Mouse (Mus musculus): ENCODE results near the gene Mx1. TPM values are rescaled to one million over a fixed set of nuclear protein-coding genes. Genes with fewer than 3 reads are reported as not detected.

Gene Mx1
- polyA plus RNA-seq, 1 experiment from 2014 or later: 0.39 TPM

GRCm38 (mm10) chr16:97498139-97498538, 35.4 kb upstream of the Mx1 start:
- ATAC-seq (ENCODE audit: low read depth): no peak
- no peaks in the 10 kb centered on the region for H3K4me1 ChIP-seq (ENCODE audit: control insufficient read depth, low read depth, low read length)

DNA sequence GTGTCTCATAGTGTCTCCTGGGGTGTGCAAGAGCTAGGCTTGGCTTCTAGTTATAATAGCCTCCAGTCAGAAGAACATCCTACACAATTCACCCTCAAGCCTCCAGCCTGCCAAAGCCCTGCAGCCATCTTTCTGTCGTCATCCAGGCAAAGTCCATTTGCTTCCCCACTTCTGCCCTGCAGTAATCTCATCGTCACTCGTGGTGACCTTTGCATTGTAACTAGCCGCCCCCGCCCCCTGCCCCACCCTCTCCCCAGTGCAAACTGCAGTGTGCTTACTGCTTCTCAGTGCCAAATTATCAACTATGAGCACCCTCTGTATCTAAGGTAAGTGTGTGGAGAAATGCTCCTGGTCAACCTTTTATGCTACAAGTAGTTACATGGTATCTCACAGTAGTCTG, 35.0 kb upstream of the Mx1 start:
- Histone ChIP-seq H3K4me3 (ENCODE audit: low read depth, low read length) (no peak overlapping the region), H3K9ac (ENCODE audit: low read depth, low read length) (no peak overlapping the region), H3K9me3 (replicated peaks; ENCODE audit: control insufficient read depth, low read length) (no peaks in the 10 kb centered on the region), H3K36me3 (ENCODE audit: control insufficient read depth, insufficient read depth) (no peaks in the 10 kb centered on the region), H3K27ac (ENCODE audit: low read length) (no peak overlapping the region), H3K4me1 (ENCODE audit: control insufficient read depth, low read depth, low read length) (no peaks in the 10 kb centered on the region), H3K4me2 (ENCODE audit: low read depth, low read length) (no peak overlapping the region), H3K27me3 (ENCODE audit: control insufficient read depth, insufficient read depth, low read depth, low read length) (no peaks in the 10 kb centered on the region)
- 49% methylated on average over 5 of the region's 5 CpGs for WGBS (ENCODE audit: insufficient replicate concordance)
- ATAC-seq (ENCODE audit: low read depth): peak; percentile 85

More at GRCm38 (mm10) chr16:97498139-97498538, 35.4 kb upstream of the Mx1 start:
- Histone ChIP-seq H3K9ac (ENCODE audit: low read depth, low read length) (no peak overlapping the region), H3K27ac (ENCODE audit: low read length) (no peak overlapping the region), H3K4me2 (ENCODE audit: low read depth, low read length) (no peak overlapping the region), H3K36me3 (ENCODE audit: control insufficient read depth, insufficient read depth) (no peaks in the 10 kb centered on the region), H3K4me3 (ENCODE audit: low read depth, low read length) (no peak overlapping the region), H3K9me3 (replicated peaks; ENCODE audit: control insufficient read depth, low read length) (no peaks in the 10 kb centered on the region), H3K27me3 (ENCODE audit: control insufficient read depth, insufficient read depth, low read depth, low read length) (no peaks in the 10 kb centered on the region)
- WGBS (ENCODE audit: insufficient replicate concordance): 66% methylated on average over 3 of the region's 3 CpGs

DNA sequence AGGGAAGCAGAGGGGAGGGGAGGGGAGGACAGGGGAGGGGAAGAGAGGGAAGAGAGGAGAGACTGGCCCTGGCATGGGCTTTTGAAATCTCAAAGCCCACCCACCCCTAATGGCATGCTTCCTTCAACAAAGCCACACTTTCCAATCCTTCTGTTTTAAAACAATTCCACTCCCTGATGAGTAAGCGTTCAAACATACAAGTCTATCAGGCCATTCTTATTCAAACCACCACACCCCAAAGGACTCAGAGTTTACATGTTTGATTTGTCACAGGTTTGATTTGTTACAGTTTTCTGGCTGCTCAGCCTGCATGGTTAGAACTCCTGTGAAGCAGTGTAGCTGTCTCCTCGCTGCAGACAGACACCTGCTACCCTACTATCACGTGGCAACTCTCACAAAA, 33.3 kb upstream of the Mx1 start:
- no peaks in the 10 kb centered on the region for H3K9me3 ChIP-seq (replicated peaks; ENCODE audit: control insufficient read depth, low read length)
- H3K4me3 ChIP-seq (ENCODE audit: low read depth, low read length): no peak overlapping the region
- H3K4me1 ChIP-seq (ENCODE audit: control insufficient read depth, low read depth, low read length): no peaks in the 10 kb centered on the region
- H3K27ac ChIP-seq (ENCODE audit: low read length): no peak overlapping the region
- no peaks in the 10 kb centered on the region for H3K27me3 ChIP-seq (ENCODE audit: control insufficient read depth, insufficient read depth, low read depth, low read length)
- WGBS (ENCODE audit: insufficient replicate concordance): 46% methylated on average over 3 of the region's 3 CpGs
- no peak overlapping the region for H3K4me2 ChIP-seq (ENCODE audit: low read depth, low read length)
- ATAC-seq (ENCODE audit: low read depth): no peak
- H3K36me3 ChIP-seq (ENCODE audit: control insufficient read depth, insufficient read depth): no peaks in the 10 kb centered on the region
- no peak overlapping the region for H3K9ac ChIP-seq (ENCODE audit: low read depth, low read length)

DNA sequence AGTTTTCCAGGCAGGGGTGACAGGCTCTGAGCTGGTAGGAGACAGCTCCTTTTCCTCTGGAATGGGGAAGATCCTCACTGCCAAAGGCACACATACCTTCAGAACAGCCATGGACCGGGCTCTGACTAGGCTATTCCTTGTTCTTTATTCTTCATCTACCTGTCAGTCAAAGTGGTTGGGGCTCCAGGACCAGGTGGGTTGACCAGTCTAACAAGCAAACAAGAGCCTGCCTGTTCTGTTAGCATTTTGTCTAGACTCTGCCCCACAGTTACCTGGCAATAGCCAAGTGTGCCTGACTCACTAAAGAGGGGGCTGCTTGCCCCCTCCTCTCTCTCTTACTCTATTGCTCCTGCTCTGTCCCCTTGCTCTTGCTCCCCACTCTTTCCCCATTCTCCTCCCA, 29.7 kb upstream of the Mx1 start:
- H3K9ac ChIP-seq (ENCODE audit: low read depth, low read length): no peak overlapping the region
- H3K4me1 ChIP-seq (ENCODE audit: control insufficient read depth, low read depth, low read length): no peaks in the 10 kb centered on the region
- WGBS (ENCODE audit: insufficient replicate concordance): 43% methylated on average over 1 of the region's 1 CpGs
- no peak overlapping the region for H3K27ac ChIP-seq (ENCODE audit: low read length)
- H3K4me2 ChIP-seq (ENCODE audit: low read depth, low read length): no peak overlapping the region
- no peaks in the 10 kb centered on the region for H3K27me3 ChIP-seq (ENCODE audit: control insufficient read depth, insufficient read depth, low read depth, low read length)
- no peak overlapping the region for H3K4me3 ChIP-seq (ENCODE audit: low read depth, low read length)
- no peaks in the 10 kb centered on the region for H3K36me3 ChIP-seq (ENCODE audit: control insufficient read depth, insufficient read depth)
- no peaks in the 10 kb centered on the region for H3K9me3 ChIP-seq (replicated peaks; ENCODE audit: control insufficient read depth, low read length)
- ATAC-seq (ENCODE audit: low read depth): peak; percentile 41; the same call in 1 of the 2 replicates

- Histone ChIP-seq H3K4me3 (ENCODE audit: low read depth, low read length) (no peak overlapping the region), H3K27ac (ENCODE audit: low read length) (no peak overlapping the region), H3K4me2 (ENCODE audit: low read depth, low read length) (no peak overlapping the region), H3K36me3 (ENCODE audit: control insufficient read depth, insufficient read depth) (no peaks in the 10 kb centered on the region), H3K9me3 (replicated peaks; ENCODE audit: control insufficient read depth, low read length) (no peaks in the 10 kb centered on the region), H3K27me3 (ENCODE audit: control insufficient read depth, insufficient read depth, low read depth, low read length) (no peaks in the 10 kb centered on the region), H3K9ac (ENCODE audit: low read depth, low read length) (no peak overlapping the region), H3K4me1 (ENCODE audit: control insufficient read depth, low read depth, low read length) (no peaks in the 10 kb centered on the region)
- 13% methylated on average over 2 of the region's 2 CpGs for WGBS (ENCODE audit: insufficient replicate concordance)
- ATAC-seq (ENCODE audit: low read depth): no peak
Measured at GRCm38 (mm10) chr16:97478655-97479054, 15.9 kb upstream of the Mx1 start.

DNA sequence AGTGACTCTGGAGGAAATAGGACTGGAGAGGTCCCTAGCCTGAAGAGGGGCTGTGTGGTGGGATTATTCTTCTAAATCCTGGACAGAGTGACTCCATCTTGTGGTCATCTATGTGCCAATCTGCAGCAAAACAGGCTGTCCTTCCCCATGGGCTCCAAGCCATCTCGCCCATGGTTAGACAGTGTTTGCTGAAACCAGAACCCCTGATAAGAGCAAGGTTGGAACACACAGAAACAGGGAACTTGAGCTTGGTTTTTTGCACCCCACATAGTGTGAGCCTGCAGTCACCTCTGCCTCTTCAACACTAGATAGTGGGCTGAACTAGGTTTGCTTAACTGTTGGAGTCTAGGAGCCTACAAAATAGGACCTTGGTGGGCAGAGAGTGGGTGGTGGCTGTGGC, 13.8 kb upstream of the Mx1 start:
- no peak overlapping the region for H3K4me2 ChIP-seq (ENCODE audit: low read depth, low read length)
- no peak overlapping the region for H3K9ac ChIP-seq (ENCODE audit: low read depth, low read length)
- H3K27me3 ChIP-seq (ENCODE audit: control insufficient read depth, insufficient read depth, low read depth, low read length): no peaks in the 10 kb centered on the region
- H3K9me3 ChIP-seq (replicated peaks; ENCODE audit: control insufficient read depth, low read length): no peaks in the 10 kb centered on the region
- no peak overlapping the region for H3K27ac ChIP-seq (ENCODE audit: low read length)
- H3K36me3 ChIP-seq (ENCODE audit: control insufficient read depth, insufficient read depth): no peaks in the 10 kb centered on the region
- no peak overlapping the region for H3K4me3 ChIP-seq (ENCODE audit: low read depth, low read length)
- ATAC-seq (ENCODE audit: low read depth): peak; percentile 24; the same call in 1 of the 2 replicates
- H3K4me1 ChIP-seq (ENCODE audit: control insufficient read depth, low read depth, low read length): no peaks in the 10 kb centered on the region
- 19% methylated on average over 1 of the region's 1 CpGs for WGBS (ENCODE audit: insufficient replicate concordance)

DNA sequence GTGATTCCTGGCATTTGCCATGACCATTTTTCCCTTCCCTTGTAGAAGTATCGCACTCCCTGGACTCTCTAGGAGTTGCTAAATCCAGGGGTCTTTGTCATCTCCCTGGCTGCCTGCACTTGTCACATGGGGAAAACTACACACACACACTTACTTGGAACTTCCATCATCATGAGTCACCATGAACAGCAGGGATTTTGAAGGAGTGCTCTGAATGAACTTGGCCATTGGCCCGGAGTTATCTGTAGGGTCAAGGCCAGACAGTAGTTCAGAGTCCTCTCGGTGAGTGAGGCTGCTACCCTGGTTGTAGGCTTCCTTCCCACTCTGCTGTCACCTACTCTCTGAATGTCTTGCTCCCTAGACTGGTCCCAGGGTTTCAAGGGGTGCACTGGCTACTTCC, 12.9 kb upstream of the Mx1 start:
- H3K4me1 ChIP-seq (ENCODE audit: control insufficient read depth, low read depth, low read length): no peaks in the 10 kb centered on the region
- WGBS (ENCODE audit: insufficient replicate concordance): 61% methylated on average over 3 of the region's 3 CpGs
- no peak for ATAC-seq (ENCODE audit: low read depth)

GRCm38 (mm10) chr16:97474671-97475070, 12.0 kb upstream of the Mx1 start:
- no peak overlapping the region for H3K4me3 ChIP-seq (ENCODE audit: low read depth, low read length)
- H3K36me3 ChIP-seq (ENCODE audit: control insufficient read depth, insufficient read depth): no peaks in the 10 kb centered on the region
- H3K9me3 ChIP-seq (replicated peaks; ENCODE audit: control insufficient read depth, low read length): no peaks in the 10 kb centered on the region
- H3K4me2 ChIP-seq (ENCODE audit: low read depth, low read length): no peak overlapping the region
- no peaks in the 10 kb centered on the region for H3K4me1 ChIP-seq (ENCODE audit: control insufficient read depth, low read depth, low read length)
- ATAC-seq (ENCODE audit: low read depth): no peak
- H3K9ac ChIP-seq (ENCODE audit: low read depth, low read length): no peak overlapping the region
- WGBS (ENCODE audit: insufficient replicate concordance): 50% methylated on average over 2 of the region's 2 CpGs
- no peaks in the 10 kb centered on the region for H3K27me3 ChIP-seq (ENCODE audit: control insufficient read depth, insufficient read depth, low read depth, low read length)
- H3K27ac ChIP-seq (ENCODE audit: low read length): no peak overlapping the region

More for the DNA sequence above, 12.9 kb upstream of the Mx1 start:
- Histone ChIP-seq H3K27ac (ENCODE audit: low read length) (no peak overlapping the region), H3K36me3 (ENCODE audit: control insufficient read depth, insufficient read depth) (no peaks in the 10 kb centered on the region), H3K27me3 (ENCODE audit: control insufficient read depth, insufficient read depth, low read depth, low read length) (no peaks in the 10 kb centered on the region), H3K9me3 (replicated peaks; ENCODE audit: control insufficient read depth, low read length) (no peaks in the 10 kb centered on the region), H3K4me3 (ENCODE audit: low read depth, low read length) (no peak overlapping the region), H3K4me2 (ENCODE audit: low read depth, low read length) (no peak overlapping the region), H3K9ac (ENCODE audit: low read depth, low read length) (no peak overlapping the region)

GRCm38 (mm10) chr16:97467993-97468791, 5.5 kb upstream of the Mx1 start:
- Histone ChIP-seq H3K9ac (ENCODE audit: low read depth, low read length) (no peak overlapping the region), H3K4me3 (ENCODE audit: low read depth, low read length) (no peak overlapping the region), H3K27ac (ENCODE audit: low read length) (no peak overlapping the region), H3K36me3 (ENCODE audit: control insufficient read depth, insufficient read depth) (no peaks in the 10 kb centered on the region), H3K27me3 (ENCODE audit: control insufficient read depth, insufficient read depth, low read depth, low read length) (no peaks in the 10 kb centered on the region), H3K9me3 (replicated peaks; ENCODE audit: control insufficient read depth, low read length) (no peaks in the 10 kb centered on the region), H3K4me2 (ENCODE audit: low read depth, low read length) (no peak overlapping the region), H3K4me1 (ENCODE audit: control insufficient read depth, low read depth, low read length) (no peaks in the 10 kb centered on the region)
- WGBS (ENCODE audit: insufficient replicate concordance): 30% methylated on average over 4 of the region's 4 CpGs
- ATAC-seq (ENCODE audit: low read depth): no peak
